Mouse (Mus musculus) CH12.LX (cell line): Measurements from ENCODE around the gene 4930469K13Rik. TPM values are rescaled to one million over a fixed set of nuclear protein-coding genes. Genes with fewer than 3 reads are reported as not detected.

Source experiments
- DNase-seq: peaks from one replicate; pipeline ENCODE4 v3.0.0-alpha.2; 2013; ENCODE audit errors: extremely low read depth
- H3K27ac ChIP-seq: 2 replicates; pipeline ENCODE4 v1.5.1; 2012; ENCODE audit warnings: low read depth, mild to moderate bottlenecking, control low read depth, moderate library complexity; ENCODE audit not compliant: insufficient read depth
- H3K27me3 ChIP-seq: replicated peaks from 2 replicates; pipeline ENCODE3; 2012; ENCODE audit warnings: inconsistent platforms
- H3K36me3 ChIP-seq, 2 experiments: replicated peaks in 1 of 2; 2 replicates each; pipeline versions ENCODE3 to v1.6.1; 2012; ENCODE audit warnings: inconsistent platforms in 1 of 2, low read length in 1 of 2, mild to moderate bottlenecking in 1 of 2, mixed read lengths in 1 of 2, moderate library complexity in 1 of 2; ENCODE audit not compliant: control insufficient read depth in 1 of 2, insufficient read depth in 1 of 2
- H3K4me1 ChIP-seq, 2 experiments: 2 replicates each; pipeline ENCODE4 v1.6.1; 2012; ENCODE audit warnings: inconsistent platforms in 1 of 2, moderate library complexity in 1 of 2; ENCODE audit not compliant: insufficient read depth in 2 of 2, control insufficient read depth in 1 of 2
- H3K4me2 ChIP-seq: 2 replicates; pipeline ENCODE4 v1.6.1; 2012; ENCODE audit warnings: low read depth, mild to moderate bottlenecking, control low read depth; ENCODE audit not compliant: poor library complexity, insufficient read depth, severe bottlenecking
- H3K4me3 ChIP-seq, 3 experiments: fragments of 150-350 bp in 1 of 3; sonication (generic) in 1 of 3; replicated peaks in 1 of 3; 2 replicates each; pipeline versions ENCODE3 to v1.5.1; 2011 to 2012; ENCODE audit warnings: low read depth in 2 of 3, low read length in 2 of 3, mild to moderate bottlenecking in 2 of 3, moderate library complexity in 2 of 3, control low read depth in 1 of 3, improper control_type of control experiment in 1 of 3, inconsistent platforms in 1 of 3, mixed read lengths in 1 of 3; ENCODE audit not compliant: poor library complexity in 1 of 3
- H3K79me2 ChIP-seq: replicated peaks from 2 replicates; pipeline ENCODE4 v1.6.1; 2012; ENCODE audit warnings: mild to moderate bottlenecking, moderate library complexity; ENCODE audit not compliant: control insufficient read depth, poor library complexity, insufficient read depth, severe bottlenecking; ENCODE audit errors: extremely low read depth
- H3K9ac ChIP-seq: 2 replicates; pipeline ENCODE4 v1.6.1; 2012; ENCODE audit warnings: low read depth, mild to moderate bottlenecking, control low read depth, moderate library complexity; ENCODE audit not compliant: insufficient read depth
- H3K9me3 ChIP-seq: replicated peaks from 2 replicates; pipeline ENCODE3; 2012; ENCODE audit warnings: low read length, inconsistent platforms, mixed read lengths
- BHLHE40 ChIP-seq: IDR thresholded peaks from 2 replicates; pipeline ENCODE4 v1.6.1; 2011; ENCODE audit warnings: mild to moderate bottlenecking, low read depth, low read length, improper control_type of control experiment
- CHD1 ChIP-seq: IDR thresholded peaks from 2 replicates; pipeline ENCODE4 v1.6.1; 2012; ENCODE audit warnings: low read depth, low read length, improper control_type of control experiment, inconsistent platforms
- CTCF ChIP-seq, 2 experiments: IDR thresholded peaks in 1 of 2; conservative IDR thresholded peaks in 1 of 2; 2 replicates each; pipeline ENCODE4 v1.5.1; 2011 to 2012; ENCODE audit warnings: low read depth in 2 of 2, low read length in 2 of 2, improper control_type of control experiment in 1 of 2, inconsistent platforms in 1 of 2, mild to moderate bottlenecking in 1 of 2, moderate library complexity in 1 of 2
- E2F4 ChIP-seq: IDR thresholded peaks from 2 replicates; pipeline ENCODE4 v1.6.1; 2011; ENCODE audit warnings: low read depth, low read length, improper control_type of control experiment; ENCODE audit not compliant: insufficient replicate concordance
- ELF1 ChIP-seq: IDR thresholded peaks from 2 replicates; pipeline ENCODE4 v1.6.1; 2014; ENCODE audit warnings: low read depth, mild to moderate bottlenecking, inconsistent platforms, low read length, improper control_type of control experiment
- EP300 ChIP-seq: IDR thresholded peaks from 2 replicates; pipeline ENCODE4 v1.6.1; 2011; ENCODE audit warnings: low read length, improper control_type of control experiment
- ETS1 ChIP-seq: conservative IDR thresholded peaks from 2 replicates; pipeline ENCODE4 v1.6.1; 2012; ENCODE audit warnings: low read depth, mild to moderate bottlenecking, inconsistent platforms, low read length, improper control_type of control experiment, moderate library complexity
- HCFC1 ChIP-seq: IDR thresholded peaks from 2 replicates; pipeline ENCODE4 v1.6.1; 2012; ENCODE audit warnings: low read depth, mild to moderate bottlenecking, inconsistent platforms, low read length, improper control_type of control experiment
- MAFK ChIP-seq: IDR thresholded peaks from 2 replicates; pipeline ENCODE4 v1.6.1; 2011; ENCODE audit warnings: low read length, improper control_type of control experiment; ENCODE audit not compliant: insufficient replicate concordance
- MAX ChIP-seq: IDR thresholded peaks from 2 replicates; pipeline ENCODE4 v1.6.1; 2011; ENCODE audit warnings: low read length, improper control_type of control experiment
- MXI1 ChIP-seq: IDR thresholded peaks from 2 replicates; pipeline ENCODE4 v1.6.1; 2011; ENCODE audit warnings: mild to moderate bottlenecking, low read depth, low read length, improper control_type of control experiment
- NELFE ChIP-seq: IDR thresholded peaks from 2 replicates; pipeline ENCODE4 v1.6.1; 2011; ENCODE audit warnings: low read depth, low read length, improper control_type of control experiment
- PAX5 ChIP-seq: IDR thresholded peaks from 2 replicates; pipeline ENCODE4 v1.6.1; 2012; ENCODE audit warnings: low read length, inconsistent platforms, mixed read lengths
- POLR2AphosphoS2 ChIP-seq: IDR thresholded peaks from 2 replicates; pipeline ENCODE4 v1.6.1; 2011; ENCODE audit warnings: low read depth, low read length, improper control_type of control experiment
- RAD21 ChIP-seq: IDR thresholded peaks from 2 replicates; pipeline ENCODE4 v1.6.1; 2011; ENCODE audit warnings: low read depth, mild to moderate bottlenecking, low read length, improper control_type of control experiment, moderate library complexity
- SIN3A ChIP-seq: IDR thresholded peaks from 2 replicates; pipeline ENCODE4 v1.6.1; 2012; ENCODE audit warnings: low read length, improper control_type of control experiment, inconsistent platforms
- SMC3 ChIP-seq: IDR thresholded peaks from 2 replicates; pipeline ENCODE4 v1.6.1; 2011; ENCODE audit warnings: low read depth, low read length, improper control_type of control experiment
- UBTF ChIP-seq: IDR thresholded peaks from 2 replicates; pipeline ENCODE4 v1.6.1; 2012; ENCODE audit warnings: low read depth, mild to moderate bottlenecking, inconsistent platforms, low read length, improper control_type of control experiment, moderate library complexity
- USF1 ChIP-seq: IDR thresholded peaks from 2 replicates; pipeline ENCODE4 v1.6.1; 2014; ENCODE audit warnings: low read depth, mild to moderate bottlenecking, inconsistent platforms, low read length, improper control_type of control experiment
- USF2 ChIP-seq: conservative IDR thresholded peaks from 2 replicates; pipeline ENCODE4 v1.6.1; 2011; ENCODE audit warnings: low read depth, low read length, improper control_type of control experiment
- dilution Hi-C: fragments of 300-500 bp; cut with MboI; formaldehyde crosslinking; loops from 2 replicates; pipeline ENCODE4 v1.14.3; 2020; ENCODE audit warnings: low sequenced_read_pairs; ENCODE audit not compliant: extremely low pct_unique_long_range_greater_than_20kb, extremely low pct_ligation_motif_present
- in situ Hi-C: fragments of 300-500 bp; cut with MboI; formaldehyde crosslinking; loops from 3 replicates; pipeline ENCODE4 v1.14.3; 2019; ENCODE audit warnings: low sequenced_read_pairs, low pct_ligation_motif_present, low pct_unique_long_range_greater_than_20kb, mixed read lengths
- polyA plus RNA-seq: library from polyadenylated mRNA; unstranded; fragments of >175 nt; gene quantifications from 2 replicates; pipeline ENCODE4 v1.2.1, GENCODE M21; 2012; ENCODE audit warnings: low read depth; ENCODE audit not compliant: insufficient read length
- total RNA-seq, 2 experiments: library from RNA; depleted of rRNA; stranded (reverse); fragments of 300-350 nt in 1 of 2; fragments of >200 nt in 1 of 2; gene quantifications; 2 replicates each; pipeline ENCODE4 v1.2.3; 2012 to 2014

Gene 4930469K13Rik
- total and polyA plus RNA-seq, 3 experiments = not detected

DNA sequence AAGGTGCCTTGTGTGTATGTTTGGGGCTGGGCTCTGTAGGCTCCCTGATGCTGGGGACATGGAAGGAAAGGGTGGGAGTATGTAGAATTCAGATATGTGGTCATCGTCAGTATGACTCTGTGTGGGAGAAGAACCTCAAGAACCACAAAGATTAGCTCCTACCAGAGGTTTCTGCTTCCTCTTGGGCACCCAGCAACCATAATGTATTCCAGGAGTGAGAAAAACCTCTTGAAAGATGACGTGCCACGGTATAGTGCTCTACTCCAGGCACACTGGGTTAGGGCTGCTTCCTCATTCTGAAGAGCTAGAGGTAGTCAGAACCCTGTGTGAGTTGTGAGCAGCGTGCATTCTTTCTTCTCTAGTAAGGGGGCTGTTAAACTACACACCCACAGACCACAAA lies 130.6 kb downstream of the 4930469K13Rik start:
- H3K27me3 ChIP-seq = no peaks in the 10 kb centered on the region
- H3K27ac ChIP-seq = no peak overlapping the region

DNA sequence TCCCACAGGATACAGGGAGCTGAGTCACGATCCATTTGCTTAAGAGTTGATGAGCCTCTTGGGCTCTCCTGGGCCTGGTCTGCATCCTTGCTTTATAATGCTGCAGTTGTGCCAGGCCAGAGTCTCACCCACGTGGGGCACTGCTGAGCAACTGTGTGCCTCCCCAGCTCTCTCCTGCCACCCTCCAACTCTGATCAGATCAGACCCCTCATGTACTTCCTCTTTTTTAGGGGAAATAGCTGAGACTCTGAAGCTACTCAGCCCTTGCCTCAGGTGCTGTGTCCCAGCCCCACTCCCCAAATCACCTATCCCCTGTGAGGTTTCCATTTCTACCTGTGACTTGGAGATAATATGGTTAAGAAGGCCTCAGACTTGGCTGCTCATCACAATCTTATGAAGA lies 133.0 kb downstream of the 4930469K13Rik start:
- DNase-seq = peak; percentile 58
- Histone ChIP-seq H3K4me3 (no peak overlapping the region), H3K36me3 (no peaks in the 10 kb centered on the region), H3K4me2 (no peak overlapping the region), H3K4me1 (peaks cover 13 to 50% of the 10 kb centered on the region in 2 experiments), H3K27ac (no peak overlapping the region), H3K79me2 (no peaks in the 10 kb centered on the region), H3K9ac (no peak overlapping the region), H3K9me3 (no peaks in the 10 kb centered on the region), H3K27me3 (no peaks in the 10 kb centered on the region)
- in situ Hi-C loops = loop anchor here (25.0 kb wide), 1 partner anchor 247 kb away; the partner anchor contains the start of gene Foxi1
- dilution Hi-C loops = no loop called here
- TF ChIP-seq CTCF (conservative IDR thresholded peaks at IDR 0.05 in 1 of 2, IDR thresholded peaks at IDR 0.05 in 1 of 2; ENCODE audit: low read depth in 2 of 2, low read length in 2 of 2) (peak in 1 of 2 experiments; percentile 59; a peak in 2 of 4 replicates), RAD21 (peak; percentile 19), MXI1 (no peak), CHD1 (no peak), BHLHE40 (no peak), UBTF (no peak), SMC3 (peak; percentile 8; the same call in 1 of the 2 replicates), POLR2AphosphoS2 (no peak), NELFE (no peak)

More for the DNA sequence above, 130.6 kb downstream of the 4930469K13Rik start:
- peaks cover 13 to 46% of the 10 kb centered on the region in 2 experiments for H3K4me1 ChIP-seq
- DNase-seq = peak; percentile 90
- no peaks in the 10 kb centered on the region for H3K79me2 ChIP-seq
- peak overlapping the region; percentile 7 for H3K4me2 ChIP-seq
- H3K4me3 ChIP-seq = no peak overlapping the region
- no peak overlapping the region for H3K9ac ChIP-seq
- H3K36me3 ChIP-seq = no peaks in the 10 kb centered on the region
- no peaks in the 10 kb centered on the region for H3K9me3 ChIP-seq
- dilution Hi-C loops (no loop called here), in situ Hi-C loops (loop anchor here (25.0 kb wide), 1 partner anchor 245 kb away; the partner anchor contains the start of gene Foxi1)
- peak; percentile 65 for TF ChIP-seq EP300
- no peak for TF ChIP-seq MXI1
- TF ChIP-seq E2F4 = no peak
- TF ChIP-seq USF1 = no peak
- peak; percentile 59 for TF ChIP-seq BHLHE40
- no peak for TF ChIP-seq PAX5
- no peak for TF ChIP-seq USF2
- no peak for TF ChIP-seq HCFC1
- peak; percentile 40; the same call in 1 of the 2 replicates for TF ChIP-seq ETS1
- peak; percentile 48; the same call in 1 of the 2 replicates for TF ChIP-seq MAX
- no peak for TF ChIP-seq SIN3A
- 0 out of 2 replicates have a peak, but pooled peaks have one; percentile 5 for TF ChIP-seq MAFK
- no peak for TF ChIP-seq POLR2AphosphoS2
- peak; percentile 52; the same call in 1 of the 2 replicates for TF ChIP-seq ELF1
